Mouse (Mus musculus): Measurements from ENCODE around the gene Olfr70. TPM values are rescaled to one million over a fixed set of nuclear protein-coding genes. Genes with fewer than 3 reads are reported as not detected.

Olfr70 gene
- total and polyA plus RNA-seq, 2 experiments from 2014 or later: not detected

DNA sequence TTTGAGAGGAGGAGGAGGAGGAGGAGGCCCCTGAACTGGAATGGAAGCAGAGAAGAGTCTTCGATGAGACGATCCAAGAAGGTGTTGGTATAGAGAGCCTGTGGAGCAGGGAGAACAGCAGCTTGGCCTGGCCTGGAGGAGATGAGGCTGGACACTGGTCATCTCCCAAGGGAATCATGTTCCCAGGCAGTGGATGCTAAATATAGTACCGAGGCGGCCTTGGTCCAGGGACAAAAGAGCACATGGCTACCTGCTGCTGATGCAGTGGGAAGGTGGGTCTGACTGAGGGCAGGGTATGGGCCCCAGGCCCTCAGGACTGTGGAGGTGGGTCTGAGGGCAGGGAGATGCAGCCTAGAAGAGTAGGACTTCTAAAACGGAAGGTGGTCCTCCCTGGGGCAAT, 32.6 kb upstream of the Olfr70 start:
- Histone ChIP-seq H3K27ac (ENCODE audit: low read depth, low read length) (no peak overlapping the region), H3K9ac (no peak overlapping the region), H3K4me3 (ENCODE audit: low read depth, low read length) (no peak overlapping the region), H3K4me2 (ENCODE audit: low read depth) (no peak overlapping the region), H3K36me3 (ENCODE audit: insufficient read depth) (no peaks in the 10 kb centered on the region), H3K27me3 (ENCODE audit: insufficient read depth, low read length) (no peaks in the 10 kb centered on the region), H3K9me3 (ENCODE audit: low read length) (no peaks in the 10 kb centered on the region), H3K4me1 (ENCODE audit: insufficient read depth) (no peaks in the 10 kb centered on the region)
- no peak for TF ChIP-seq CTCF (IDR thresholded peaks at IDR 0.05; ENCODE audit: low read depth)
- DNase-seq: no peak
- no peak for ATAC-seq
- 87% methylated on average over 5 of the region's 5 CpGs for WGBS

DNA sequence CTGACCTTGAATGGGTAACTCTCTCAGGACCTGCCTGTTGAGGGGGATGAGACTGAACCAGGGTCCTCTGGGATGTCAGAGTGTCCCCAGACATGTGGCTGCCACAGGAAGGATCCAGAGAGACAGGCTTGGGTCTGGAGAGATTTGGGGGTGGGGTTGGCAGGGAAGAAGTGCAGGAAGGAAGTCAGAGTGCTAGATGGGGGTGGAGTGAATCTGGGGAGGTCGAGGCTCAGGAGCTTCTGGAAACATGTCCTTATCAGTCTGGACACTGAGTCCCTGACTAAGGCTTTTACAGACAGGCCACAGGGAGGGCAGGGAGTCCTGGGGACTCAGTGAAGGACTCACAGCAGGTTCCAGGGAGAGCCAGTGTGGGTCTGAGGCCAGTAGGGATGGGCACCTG, 31.6 kb upstream of the Olfr70 start:
- no peak overlapping the region for H3K27ac ChIP-seq (ENCODE audit: low read depth, low read length)
- H3K36me3 ChIP-seq (ENCODE audit: insufficient read depth): no peaks in the 10 kb centered on the region
- TF ChIP-seq CTCF (IDR thresholded peaks at IDR 0.05; ENCODE audit: low read depth): no peak
- no peak overlapping the region for H3K4me2 ChIP-seq (ENCODE audit: low read depth)
- WGBS: 25% methylated on average over 1 of the region's 1 CpGs
- ATAC-seq (no peak), DNase-seq (no peak)
- H3K9ac ChIP-seq: no peak overlapping the region
- no peaks in the 10 kb centered on the region for H3K27me3 ChIP-seq (ENCODE audit: insufficient read depth, low read length)
- no peaks in the 10 kb centered on the region for H3K4me1 ChIP-seq (ENCODE audit: insufficient read depth)
- no peak overlapping the region for H3K4me3 ChIP-seq (ENCODE audit: low read depth, low read length)
- no peaks in the 10 kb centered on the region for H3K9me3 ChIP-seq (ENCODE audit: low read length)

DNA sequence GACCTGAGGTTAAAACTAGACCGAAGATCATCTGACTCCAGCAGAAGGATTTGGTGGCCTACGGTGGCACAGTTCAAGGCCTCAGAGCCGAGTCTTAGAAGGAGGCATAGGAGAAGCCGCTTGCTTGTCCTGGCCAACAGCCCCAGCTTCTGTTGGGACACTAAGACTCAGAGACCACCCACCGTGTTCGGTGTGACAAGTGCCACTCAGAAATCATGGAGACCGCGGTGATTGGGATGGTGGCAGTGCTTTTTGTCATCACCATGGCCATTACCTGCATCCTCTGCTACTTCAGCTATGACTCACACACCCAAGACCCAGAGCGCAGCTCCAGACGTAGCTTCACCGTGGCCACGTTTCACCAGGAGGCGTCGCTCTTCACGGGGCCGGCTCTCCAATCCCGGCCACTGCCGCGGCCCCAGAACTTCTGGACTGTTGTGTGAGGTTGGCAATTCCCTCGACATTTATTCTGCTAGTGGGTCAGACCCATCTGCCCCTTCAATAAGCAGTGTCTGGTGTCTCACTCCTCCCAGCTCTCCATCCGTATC, 30.2 kb upstream of the Olfr70 start:
- no peak overlapping the region for H3K9ac ChIP-seq
- no peaks in the 10 kb centered on the region for H3K4me1 ChIP-seq (ENCODE audit: insufficient read depth)
- H3K27me3 ChIP-seq (ENCODE audit: insufficient read depth, low read length): no peaks in the 10 kb centered on the region
- no peak for TF ChIP-seq CTCF (IDR thresholded peaks at IDR 0.05; ENCODE audit: low read depth)
- 76% methylated on average over 21 of the region's 21 CpGs for WGBS
- DNase-seq: no peak
- H3K4me3 ChIP-seq (ENCODE audit: low read depth, low read length): no peak overlapping the region
- H3K27ac ChIP-seq (ENCODE audit: low read depth, low read length): no peak overlapping the region
- no peak for ATAC-seq
- no peaks in the 10 kb centered on the region for H3K9me3 ChIP-seq (ENCODE audit: low read length)
- H3K4me2 ChIP-seq (ENCODE audit: low read depth): no peak overlapping the region
- no peaks in the 10 kb centered on the region for H3K36me3 ChIP-seq (ENCODE audit: insufficient read depth)

DNA sequence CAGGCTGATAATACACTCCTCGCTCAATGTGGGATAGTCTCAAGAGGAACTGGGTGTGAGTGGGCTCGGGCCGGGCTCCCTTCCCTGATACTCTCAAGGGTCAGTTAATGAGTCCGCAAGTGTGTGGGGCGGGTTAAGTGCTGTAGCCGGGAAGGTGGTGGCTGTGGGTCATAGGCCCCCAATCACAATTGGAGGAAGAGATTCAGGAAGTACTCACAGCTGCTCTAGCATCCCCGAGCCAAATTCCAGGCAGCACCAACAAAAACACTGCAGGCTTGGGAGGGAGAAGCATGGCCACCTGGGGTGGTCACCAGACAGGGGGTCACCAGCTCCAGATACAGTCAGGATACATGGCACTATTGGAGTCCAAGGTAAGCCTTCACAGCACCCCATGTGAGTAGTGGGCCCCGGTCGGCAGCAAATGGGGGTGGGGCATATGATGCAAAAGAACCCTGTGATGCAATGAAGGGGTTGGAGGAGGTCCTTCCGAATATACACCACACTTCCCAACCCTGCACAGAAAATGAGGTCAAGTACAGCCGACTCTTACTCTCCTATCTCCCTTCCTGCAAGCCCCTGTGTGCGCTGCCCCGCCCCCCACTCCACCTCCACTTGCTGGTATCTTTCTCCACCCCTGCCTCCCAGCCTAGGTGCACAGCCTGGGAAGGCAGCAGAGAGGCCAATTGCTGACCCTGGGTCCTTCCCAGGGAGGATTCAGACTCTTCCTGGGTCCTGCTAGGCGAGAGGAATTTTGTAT, 29.4 kb upstream of the Olfr70 start, which contains the start of gene Spaar:
Gene Spaar, plus strand, starts transcription at position 241 of the 757 bp plus-strand sequence.
- no peak within 1 kb of the TSS for H3K27ac ChIP-seq (ENCODE audit: low read depth, low read length)
- H3K27me3 ChIP-seq (ENCODE audit: insufficient read depth, low read length): no peaks in the 10 kb centered on the region
- no peak for TF ChIP-seq CTCF (IDR thresholded peaks at IDR 0.05; ENCODE audit: low read depth)
- no peaks in the 10 kb centered on the region for H3K4me1 ChIP-seq (ENCODE audit: insufficient read depth)
- H3K4me2 ChIP-seq (ENCODE audit: low read depth): no peak within 1 kb of the TSS
- no peaks in the 10 kb centered on the region for H3K9me3 ChIP-seq (ENCODE audit: low read length)
- no peaks in the 10 kb centered on the region for H3K36me3 ChIP-seq (ENCODE audit: insufficient read depth)
- H3K4me3 ChIP-seq (ENCODE audit: low read depth, low read length): no peak within 1 kb of the TSS
- no peak for DNase-seq
- ATAC-seq: no peak
- no peak within 1 kb of the TSS for H3K9ac ChIP-seq
- WGBS: 74% methylated on average over 14 of the region's 14 CpGs

DNA sequence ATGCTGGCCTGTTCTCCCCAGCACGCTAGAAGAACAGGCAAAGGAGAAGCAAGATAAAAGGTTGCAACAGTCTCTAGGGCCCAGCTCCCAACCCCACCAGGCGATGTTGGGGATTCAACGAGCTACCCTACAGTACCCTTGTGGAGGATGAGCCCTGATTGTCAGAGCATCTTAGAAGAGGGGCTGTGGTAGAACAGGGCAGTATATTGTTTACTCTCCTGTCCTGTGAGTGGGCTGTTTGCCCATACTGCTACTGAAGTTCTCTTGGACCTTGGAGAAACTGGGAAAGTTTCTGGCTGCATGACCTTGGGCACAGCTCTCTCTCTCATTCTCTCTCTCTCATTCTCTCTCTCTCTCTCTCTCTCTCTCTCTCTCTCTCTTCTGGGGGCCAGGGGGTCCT, 28.5 kb upstream of the Olfr70 start:
- no peak overlapping the region for H3K4me3 ChIP-seq (ENCODE audit: low read depth, low read length)
- H3K9me3 ChIP-seq (ENCODE audit: low read length): no peaks in the 10 kb centered on the region
- H3K36me3 ChIP-seq (ENCODE audit: insufficient read depth): no peaks in the 10 kb centered on the region
- H3K4me1 ChIP-seq (ENCODE audit: insufficient read depth): no peaks in the 10 kb centered on the region
- DNase-seq (no peak), ATAC-seq (no peak)
- WGBS: 71% methylated on average over 3 of the region's 3 CpGs
- H3K9ac ChIP-seq: no peak overlapping the region
- H3K27me3 ChIP-seq (ENCODE audit: insufficient read depth, low read length): no peaks in the 10 kb centered on the region
- no peak for TF ChIP-seq CTCF (IDR thresholded peaks at IDR 0.05; ENCODE audit: low read depth)
- H3K4me2 ChIP-seq (ENCODE audit: low read depth): no peak overlapping the region
- H3K27ac ChIP-seq (ENCODE audit: low read depth, low read length): no peak overlapping the region

DNA sequence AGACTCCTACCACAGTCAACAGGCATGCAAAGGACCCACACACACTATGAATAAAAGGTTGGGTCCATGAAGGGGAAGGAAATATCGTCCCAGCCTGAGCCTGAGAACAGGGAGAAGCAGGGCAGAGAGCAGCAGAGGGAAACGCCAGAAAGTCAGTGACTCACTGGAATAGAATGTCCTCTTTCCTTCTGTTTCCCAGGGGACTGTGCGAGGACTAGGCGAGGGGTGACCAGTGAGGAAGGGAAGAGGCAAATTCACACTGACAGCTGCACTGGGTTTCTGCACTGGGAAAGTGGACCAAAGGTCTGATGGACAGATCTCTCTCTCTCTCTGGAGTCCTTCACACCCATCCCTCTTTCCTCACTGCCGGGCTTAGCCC, 28.0 kb upstream of the Olfr70 start:
- H3K9me3 ChIP-seq (ENCODE audit: low read length): no peaks in the 10 kb centered on the region
- WGBS: 55% methylated on average over 5 of the region's 5 CpGs
- DNase-seq (no peak), ATAC-seq (no peak)
- H3K36me3 ChIP-seq (ENCODE audit: insufficient read depth): no peaks in the 10 kb centered on the region
- no peak for TF ChIP-seq CTCF (IDR thresholded peaks at IDR 0.05; ENCODE audit: low read depth)
- no peak overlapping the region for H3K4me2 ChIP-seq (ENCODE audit: low read depth)
- H3K4me3 ChIP-seq (ENCODE audit: low read depth, low read length): no peak overlapping the region
- H3K27me3 ChIP-seq (ENCODE audit: insufficient read depth, low read length): no peaks in the 10 kb centered on the region
- H3K9ac ChIP-seq: no peak overlapping the region
- no peak overlapping the region for H3K27ac ChIP-seq (ENCODE audit: low read depth, low read length)
- no peaks in the 10 kb centered on the region for H3K4me1 ChIP-seq (ENCODE audit: insufficient read depth)

DNA sequence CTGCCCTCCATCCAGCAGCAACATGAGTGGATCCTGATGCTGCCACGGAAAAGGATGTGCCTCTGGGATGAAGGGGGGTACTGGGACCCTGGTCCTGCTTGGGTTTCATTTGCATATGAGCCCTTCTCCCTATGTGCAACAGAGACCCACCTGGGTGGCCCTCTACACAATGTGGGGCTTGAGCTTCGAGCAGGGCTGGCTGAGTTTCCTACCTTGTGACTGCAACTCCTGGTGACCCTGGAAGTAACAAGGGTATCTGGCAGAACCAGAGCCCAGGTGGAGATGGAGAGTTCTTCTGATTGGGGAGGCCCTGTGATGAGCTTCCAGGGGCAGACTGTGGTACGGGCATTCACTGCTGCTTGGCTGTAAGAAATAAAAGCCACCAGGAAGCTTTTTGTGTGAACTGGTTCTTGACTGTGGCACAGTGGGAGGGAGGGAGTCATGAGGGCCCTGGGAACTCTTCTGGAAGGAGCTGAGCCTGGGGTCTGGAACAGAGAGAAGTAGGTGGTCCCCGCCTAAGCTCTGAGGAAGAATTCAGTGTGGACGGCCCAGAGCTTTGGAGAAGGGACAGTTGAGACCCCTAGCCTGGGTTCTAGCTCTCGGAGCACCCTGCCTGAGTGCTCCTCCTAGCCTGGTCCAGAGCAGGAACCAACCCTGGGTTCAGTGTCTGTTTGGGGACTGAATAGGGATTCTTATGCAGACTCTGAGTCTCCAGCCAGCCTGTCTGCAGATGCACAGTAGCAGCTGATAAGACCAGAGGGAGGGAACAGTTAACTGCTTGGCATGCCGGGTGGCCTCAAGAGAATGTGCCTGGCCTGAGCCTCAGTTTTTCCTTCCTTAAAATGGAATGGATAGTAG, 27.3 kb upstream of the Olfr70 start:
- no peak overlapping the region for H3K27ac ChIP-seq (ENCODE audit: low read depth, low read length)
- no peaks in the 10 kb centered on the region for H3K4me1 ChIP-seq (ENCODE audit: insufficient read depth)
- DNase-seq (no peak), ATAC-seq (no peak)
- no peaks in the 10 kb centered on the region for H3K9me3 ChIP-seq (ENCODE audit: low read length)
- TF ChIP-seq CTCF (IDR thresholded peaks at IDR 0.05; ENCODE audit: low read depth): no peak
- H3K4me2 ChIP-seq (ENCODE audit: low read depth): no peak overlapping the region
- H3K9ac ChIP-seq: no peak overlapping the region
- WGBS: 72% methylated on average over 7 of the region's 7 CpGs
- H3K36me3 ChIP-seq (ENCODE audit: insufficient read depth): no peaks in the 10 kb centered on the region
- no peak overlapping the region for H3K4me3 ChIP-seq (ENCODE audit: low read depth, low read length)
- no peaks in the 10 kb centered on the region for H3K27me3 ChIP-seq (ENCODE audit: insufficient read depth, low read length)

All from forebrain, postnatal 0 days (tissue).